Mouse (Mus musculus) embryo, embryonic 9.5 days (tissue): Measurements from ENCODE around the gene Cnbp.

Experiments
- DNase-seq: peaks from one replicate; pipeline ENCODE4 v3.0.0-alpha.2; 2017; ENCODE audit errors: extremely low spot score

Cnbp gene

DNA sequence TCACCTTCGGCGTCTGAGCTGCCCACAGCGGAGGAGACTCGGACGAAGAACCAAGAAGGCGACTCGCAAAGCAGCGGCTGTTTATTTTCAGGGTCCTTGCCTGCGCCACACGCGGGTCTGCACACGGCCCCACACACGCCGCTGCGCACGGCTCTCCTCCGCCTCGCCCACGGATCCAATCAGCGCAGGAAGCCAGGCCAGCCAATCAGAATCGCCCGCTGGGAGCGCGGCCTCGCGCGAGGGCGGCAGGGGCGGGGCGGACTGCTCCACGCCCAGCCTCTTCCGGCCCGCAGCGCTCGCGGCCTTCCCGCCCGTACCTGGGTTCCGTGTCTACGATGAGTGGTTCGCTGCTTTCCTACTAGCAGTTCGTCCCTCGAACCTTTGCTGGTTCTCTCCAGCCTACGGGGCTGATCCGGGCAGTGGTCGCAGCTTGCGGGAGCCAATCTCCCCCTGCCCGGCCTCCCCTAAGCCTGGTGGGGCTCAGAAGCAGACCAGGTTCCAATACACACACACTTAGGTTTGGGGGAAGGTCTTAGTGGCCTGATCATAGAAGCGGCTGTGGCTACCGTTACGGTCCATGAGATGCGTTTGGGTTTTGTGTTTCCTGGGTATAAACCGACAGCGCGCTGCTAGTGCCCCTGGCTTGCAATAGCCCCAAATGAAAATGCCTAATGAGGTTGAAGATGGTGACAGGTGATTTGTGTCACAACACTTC is at the start of gene Cnbp:
Gene Cnbp (minus strand): TSS at position 207 of the 715 bp plus-strand sequence.
- peak; percentile 97 for DNase-seq

- no peak for DNase-seq
These were observed 47.1 kb upstream of the Cnbp start for GRCm38 (mm10) chr6:87898028-87898427.

- no peak for DNase-seq
These were observed 43.0 kb upstream of the Cnbp start for GRCm38 (mm10) chr6:87893931-87894330.

- DNase-seq = peak; percentile 100
These were observed 36.8 kb upstream of the Cnbp start, which contains the start of gene Copg1 for GRCm38 (mm10) chr6:87887594-87888233. TSS of gene Copg1 (plus strand) at chr6:87887814.

DNA sequence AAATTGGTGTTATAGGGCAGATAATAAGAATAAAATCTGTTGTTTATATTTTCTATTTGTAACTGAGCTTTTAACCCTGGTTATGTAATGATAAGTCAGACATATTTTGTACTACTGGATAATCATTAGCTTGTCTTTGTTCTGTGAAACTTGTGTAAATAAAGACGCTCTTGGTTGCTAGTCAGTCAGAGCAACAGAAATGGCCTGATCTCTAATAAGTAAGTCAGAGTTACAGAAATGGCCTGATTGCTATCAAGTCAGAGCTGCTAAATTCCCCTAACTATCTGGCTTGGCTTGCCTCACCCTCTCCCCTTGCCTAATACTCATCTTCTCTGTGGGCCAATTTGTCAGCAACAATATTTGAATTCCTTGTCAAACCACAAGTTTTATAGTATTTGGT is 35.8 kb upstream of the Cnbp start:
- DNase-seq = no peak

- DNase-seq = no peak
These were observed 31.9 kb upstream of the Cnbp start for GRCm38 (mm10) chr6:87882816-87883215.

DNA sequence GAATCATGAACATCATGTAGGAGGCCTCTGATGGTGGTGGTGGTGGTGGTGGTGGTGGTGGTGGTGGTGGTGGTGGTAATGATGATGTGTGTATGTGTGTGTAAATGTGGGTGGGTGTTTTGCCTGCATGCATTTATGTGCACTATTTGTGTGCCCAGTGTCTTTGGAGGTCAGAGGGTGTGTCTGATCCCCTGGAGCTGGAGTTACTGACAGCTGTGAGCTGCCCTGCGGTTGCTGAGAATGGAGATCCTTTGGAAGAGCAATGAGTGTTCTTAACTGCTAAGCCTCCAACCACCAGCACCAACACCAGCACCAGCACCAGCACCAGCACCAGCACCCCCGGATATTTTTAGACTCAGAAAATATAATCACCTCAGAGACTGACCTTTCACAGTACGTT is 31.3 kb upstream of the Cnbp start:
- DNase-seq = no peak

- no peak for DNase-seq
These were observed 28.7 kb upstream of the Cnbp start for GRCm38 (mm10) chr6:87879628-87880027.

GRCm38 (mm10) chr6:87879010-87879409 is 28.1 kb upstream of the Cnbp start:
- DNase-seq = no peak

GRCm38 (mm10) chr6:87876068-87876643 is 25.2 kb upstream of the Cnbp start:
- peak; percentile 8 for DNase-seq

GRCm38 (mm10) chr6:87875562-87875961 is 24.7 kb upstream of the Cnbp start:
- DNase-seq = no peak

DNA sequence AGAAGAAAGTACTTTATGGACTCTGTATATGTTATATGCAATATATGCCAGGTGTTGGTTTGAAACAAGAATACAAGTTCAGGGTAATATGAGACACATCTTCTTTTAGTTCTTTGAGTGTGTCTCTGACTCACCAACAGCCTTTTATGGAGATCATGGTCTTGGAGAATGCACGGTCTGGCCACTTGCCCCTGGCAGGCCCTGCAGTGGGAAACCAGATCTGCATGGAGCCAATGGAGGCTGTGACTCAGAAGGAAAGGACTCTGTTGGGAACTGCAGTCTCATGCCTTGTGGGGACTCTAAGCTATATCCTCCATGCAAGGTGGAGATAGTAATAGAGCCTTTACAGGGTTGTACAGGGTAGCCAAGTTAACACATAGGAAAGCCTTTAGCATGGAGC is 24.2 kb upstream of the Cnbp start:
- no peak for DNase-seq

DNA sequence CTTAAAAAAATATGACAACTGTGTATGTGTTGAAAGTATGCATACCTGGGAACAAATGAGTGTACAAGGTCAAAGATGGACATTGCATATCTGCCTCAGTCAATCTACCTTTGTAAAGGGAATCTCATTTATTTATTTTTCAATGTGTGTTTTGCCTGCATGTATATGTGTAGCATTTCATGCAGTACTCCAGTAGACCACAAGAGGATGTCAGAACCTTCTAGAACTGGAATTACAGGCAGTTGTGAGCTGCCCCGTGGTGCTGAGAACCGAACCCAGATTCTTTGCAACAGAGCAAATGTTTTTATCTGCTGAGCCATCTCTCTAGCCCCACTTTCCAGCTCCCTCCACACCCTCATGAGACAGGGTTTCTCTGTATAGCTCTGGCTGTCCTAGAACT is 23.1 kb upstream of the Cnbp start:
- DNase-seq = no peak

- DNase-seq = no peak
These were observed 22.2 kb upstream of the Cnbp start for GRCm38 (mm10) chr6:87873104-87873503.

DNA sequence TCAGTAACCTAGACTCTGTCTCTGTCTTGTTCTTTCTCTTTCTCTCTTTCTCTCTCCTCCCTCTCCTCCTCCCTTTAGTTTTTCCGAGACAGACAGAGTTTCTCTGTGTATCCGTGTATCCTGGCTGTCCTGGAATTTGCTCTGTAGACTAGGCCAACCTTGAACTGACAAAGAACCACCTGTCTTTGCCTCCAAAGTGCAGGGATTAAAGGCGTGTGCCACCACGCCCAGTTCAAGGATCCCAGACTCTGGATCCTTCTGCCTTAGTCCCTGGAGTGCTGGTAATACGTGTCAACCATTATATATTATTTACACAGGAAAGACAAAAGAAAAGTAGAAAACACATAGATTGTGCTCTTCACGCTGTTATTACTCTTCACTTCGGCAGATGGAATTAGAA is 20.3 kb upstream of the Cnbp start:
- DNase-seq = no peak

- no peak for DNase-seq
These were observed 19.5 kb upstream of the Cnbp start for GRCm38 (mm10) chr6:87870440-87870839.

DNA sequence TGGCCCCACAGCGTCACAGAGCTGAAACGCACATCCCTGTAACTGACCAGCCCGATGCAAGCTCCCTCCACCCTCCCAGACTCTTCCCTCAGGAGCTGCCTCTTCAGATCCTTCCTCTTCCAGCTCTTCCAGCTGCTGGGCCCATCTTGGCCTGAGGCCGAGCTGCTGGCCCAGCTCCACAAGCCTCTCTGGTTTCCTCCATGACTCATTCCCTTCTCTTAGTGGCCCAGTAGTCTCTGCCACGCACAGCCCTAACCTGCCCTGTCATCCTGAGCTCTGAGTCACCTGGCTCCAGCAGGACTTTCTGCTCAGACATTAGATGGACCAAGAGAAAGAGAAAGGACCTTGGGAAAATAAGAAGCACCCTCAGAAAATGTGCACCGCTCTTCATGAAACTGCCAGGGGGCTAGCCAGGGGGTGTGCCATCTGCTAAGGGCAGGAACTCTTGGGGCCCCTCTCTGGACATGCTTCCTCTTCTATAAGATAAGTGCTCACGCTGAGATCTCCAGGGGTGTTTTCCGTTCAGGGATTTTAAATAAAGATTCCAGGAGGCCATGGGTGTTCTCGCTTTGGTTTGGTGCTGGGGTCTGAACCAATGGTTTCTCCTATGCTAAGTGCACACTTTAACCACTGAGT is 18.1 kb upstream of the Cnbp start:
- DNase-seq = no peak

DNA sequence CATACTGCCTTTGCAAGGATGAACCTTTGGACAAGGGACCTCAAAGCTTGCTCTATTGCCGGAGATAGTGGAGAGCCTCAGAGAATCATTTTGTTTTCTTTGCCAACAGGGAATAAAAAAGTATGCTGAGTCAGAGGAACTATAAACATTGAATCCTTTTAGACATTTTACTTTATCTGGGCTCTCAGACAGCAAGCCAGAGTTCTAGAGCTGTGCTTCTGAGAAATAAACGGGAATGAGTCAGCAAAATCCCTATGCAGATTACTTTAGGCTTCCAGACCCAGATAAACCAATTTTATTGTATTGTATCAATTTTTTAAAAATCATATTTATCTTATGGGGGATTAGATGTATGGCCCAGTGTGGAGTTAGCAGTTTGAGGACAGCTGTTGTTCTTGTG is 16.4 kb upstream of the Cnbp start:
- no peak for DNase-seq

GRCm38 (mm10) chr6:87866211-87866610 is 15.3 kb upstream of the Cnbp start:
- no peak for DNase-seq

GRCm38 (mm10) chr6:87857071-87857470 is 6.2 kb upstream of the Cnbp start:
- DNase-seq = no peak

GRCm38 (mm10) chr6:87853446-87853845 is 2.5 kb upstream of the Cnbp start:
- DNase-seq = no peak

DNA sequence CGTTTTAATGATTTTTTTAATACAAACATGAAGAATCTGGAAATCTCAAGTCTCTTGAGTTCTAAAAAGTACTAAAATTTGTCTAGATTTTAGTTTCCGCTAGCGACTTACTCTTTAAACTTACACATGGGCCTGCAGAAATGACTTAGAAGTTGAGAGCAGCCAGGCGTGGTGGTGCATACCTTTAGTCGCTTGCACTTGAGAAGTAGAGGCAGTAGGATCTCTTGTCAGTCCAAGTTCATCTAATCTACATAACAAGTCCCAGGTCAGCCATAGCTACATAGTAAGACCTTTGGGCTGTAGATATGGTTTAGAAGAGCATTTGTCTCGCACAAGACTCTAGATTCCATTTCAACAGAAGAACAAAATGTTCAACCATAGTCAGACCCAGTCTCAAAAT is 965 bp upstream of the Cnbp start:
- DNase-seq = no peak
